18 mouse cellular contexts compared by ENCODE assay signal in genomic region chr2:31502616-31503522, GRCm38 (mm10).
"Had no signal": no experiment of that assay in that cellular context is flagged by ENCODE, and none has a peak within 500 bp of the region (broad histone marks: within the 10 kb centered on the region; RNA-seq: fewer than 3 reads in every experiment).

No protein-coding gene starts in this region.

- H3K4me1 ChIP-seq: liver, embryonic 12.5 days; liver, embryonic 15.5 days had no signal

- H3K27ac ChIP-seq: kidney, postnatal 0 days; layer of hippocampus, adult 2 months; limb, embryonic 10.5 days; limb, embryonic 13.5 days; liver, embryonic 12.5 days; liver, embryonic 15.5 days; macrophage; midbrain, embryonic 12.5 days; midbrain, embryonic 15.5 days; stomach, postnatal 0 days had no signal

- DNase-seq: kidney, postnatal 25 days; layer of hippocampus, adult 9-11 months; liver; lung, adult 2 months; right cerebral cortex, postnatal 4 days; thymus, adult 2 months; thymus, postnatal 14 days; thymus, postnatal 4 days had no signal

- H3K9me3 ChIP-seq: limb, embryonic 10.5 days; limb, embryonic 13.5 days; liver, embryonic 12.5 days; liver, embryonic 15.5 days; midbrain, embryonic 12.5 days; midbrain, embryonic 15.5 days had no signal

- H3K27me3 ChIP-seq: liver, embryonic 15.5 days had no signal

- H3K4me2 ChIP-seq: limb, embryonic 13.5 days; liver, embryonic 12.5 days; liver, embryonic 15.5 days; midbrain, embryonic 12.5 days; midbrain, embryonic 15.5 days had no signal

- ATAC-seq: liver, embryonic 12.5 days; midbrain, embryonic 15.5 days had no signal

- H3K36me3 ChIP-seq: limb, embryonic 10.5 days; limb, embryonic 13.5 days; midbrain, embryonic 12.5 days; midbrain, embryonic 15.5 days had no signal

- H3K4me3 ChIP-seq: layer of hippocampus, adult 2 months; limb, embryonic 10.5 days; limb, embryonic 13.5 days; liver, embryonic 12.5 days; liver, embryonic 15.5 days; midbrain, embryonic 12.5 days; midbrain, embryonic 15.5 days had no signal

- H3K9ac ChIP-seq: limb, embryonic 13.5 days; liver, embryonic 12.5 days; liver, embryonic 15.5 days; midbrain, embryonic 12.5 days; midbrain, embryonic 15.5 days had no signal
